Mouse (Mus musculus) cerebellum, postnatal 25 days (tissue): ENCODE measurements around the gene Pcdh9.
A peak's percentile ranks its signal among the peaks of the same experiment; 100 is the strongest.

Experiments used
- DNase-seq, 2 experiments: peaks; one replicate each; pipeline ENCODE4 v3.0.0; 2021; ENCODE audit warnings: mixed read lengths in 2 of 2

Gene Pcdh9

DNA sequence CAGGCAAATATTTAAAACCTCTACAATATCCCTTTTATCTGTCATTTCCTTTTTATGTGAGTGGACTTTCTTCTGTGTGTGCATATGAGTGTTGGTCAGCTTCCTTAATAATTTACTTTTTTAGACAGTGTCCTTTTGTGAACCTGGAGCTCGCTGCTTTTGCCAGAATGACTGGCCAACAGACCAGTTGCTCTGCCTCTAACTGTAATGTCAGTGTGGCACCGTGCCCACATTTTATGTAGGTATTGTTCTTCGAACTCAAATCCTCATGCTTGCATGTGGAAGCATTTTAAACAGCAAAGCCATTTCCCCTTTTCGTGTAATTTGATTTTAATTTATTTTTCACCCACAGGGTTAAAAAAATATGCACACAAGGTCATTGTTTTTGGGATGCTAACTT is 748.4 kb downstream of the Pcdh9 start:
- peak; percentile 20 to 69 for DNase-seq

DNA sequence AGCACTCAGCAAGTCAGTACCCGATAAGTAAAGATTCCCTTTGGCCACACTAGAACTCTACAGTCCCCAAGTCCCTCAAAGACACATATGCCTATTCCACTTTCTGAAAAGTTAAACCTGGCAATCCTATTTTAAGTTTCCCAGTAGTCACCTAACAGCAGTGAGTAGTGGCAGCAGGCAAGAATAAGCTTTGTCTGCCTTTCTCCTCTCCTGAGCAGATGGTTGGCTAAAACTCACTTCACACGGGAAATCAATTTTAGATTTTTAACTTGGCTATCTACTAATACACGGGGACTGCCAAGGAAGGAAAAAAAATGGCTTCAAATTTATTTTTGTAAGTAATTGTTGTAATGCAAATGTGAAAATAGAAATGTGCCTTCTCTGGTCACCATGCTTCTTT is 763.5 kb downstream of the Pcdh9 start:
- DNase-seq, result no peak

DNA sequence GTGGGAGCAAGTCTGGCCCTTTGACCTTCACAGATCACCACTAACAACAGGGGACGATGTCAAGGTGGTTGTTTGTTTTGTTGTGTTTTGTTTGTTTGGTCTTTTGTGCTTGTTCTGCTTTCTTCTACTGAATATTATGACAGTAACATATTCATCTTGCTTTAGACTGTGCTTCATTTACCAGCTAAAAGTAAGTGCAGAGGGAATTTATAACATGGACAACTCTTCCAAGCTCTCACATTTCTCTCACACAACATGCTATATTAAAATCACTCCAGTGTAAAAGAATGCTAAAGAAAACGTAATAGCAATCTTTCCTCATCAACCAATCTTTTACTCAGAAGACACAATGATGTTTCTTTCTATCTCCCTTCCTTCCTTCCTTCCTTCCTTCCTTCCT is 787.7 kb downstream of the Pcdh9 start:
- no peak for DNase-seq

DNA sequence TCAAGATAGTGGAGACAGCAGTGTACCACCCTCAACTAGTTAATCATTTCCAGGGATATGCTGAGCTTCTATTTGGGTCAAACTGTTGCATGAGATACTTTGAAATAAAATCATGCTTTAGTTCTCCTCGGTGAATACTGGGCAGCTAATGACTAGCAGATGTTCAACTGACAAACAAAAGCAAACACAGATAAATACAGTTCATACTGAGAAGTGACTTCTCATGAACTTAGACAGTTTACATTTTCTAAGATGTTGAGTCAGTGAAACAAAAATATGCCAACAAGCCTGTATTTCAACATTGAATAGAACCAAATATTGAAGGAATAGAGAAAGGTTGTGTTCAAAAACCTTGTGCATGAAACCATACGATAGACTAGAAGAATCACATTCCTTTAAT is 795.4 kb downstream of the Pcdh9 start:
- DNase-seq, result no peak

DNA sequence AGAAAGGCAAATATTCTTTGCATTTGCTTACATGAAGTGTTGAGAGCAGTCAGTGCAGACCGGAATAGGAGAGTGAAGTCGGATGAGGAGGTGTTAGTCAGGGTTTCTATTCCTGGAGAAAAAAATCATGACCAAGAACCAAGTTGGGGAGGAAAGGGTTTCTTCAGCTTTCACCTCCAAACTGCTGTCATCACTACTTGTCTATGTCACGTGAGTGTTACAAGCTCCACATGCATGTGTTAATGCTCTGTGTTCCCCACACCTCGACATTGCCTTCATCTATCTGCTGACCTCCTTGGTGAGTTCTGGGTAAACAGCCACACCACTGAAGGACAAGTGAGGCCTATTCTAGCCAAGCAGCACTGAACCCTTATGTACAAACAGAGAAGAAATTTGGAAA is 797.7 kb downstream of the Pcdh9 start:
- DNase-seq, result no peak

DNA sequence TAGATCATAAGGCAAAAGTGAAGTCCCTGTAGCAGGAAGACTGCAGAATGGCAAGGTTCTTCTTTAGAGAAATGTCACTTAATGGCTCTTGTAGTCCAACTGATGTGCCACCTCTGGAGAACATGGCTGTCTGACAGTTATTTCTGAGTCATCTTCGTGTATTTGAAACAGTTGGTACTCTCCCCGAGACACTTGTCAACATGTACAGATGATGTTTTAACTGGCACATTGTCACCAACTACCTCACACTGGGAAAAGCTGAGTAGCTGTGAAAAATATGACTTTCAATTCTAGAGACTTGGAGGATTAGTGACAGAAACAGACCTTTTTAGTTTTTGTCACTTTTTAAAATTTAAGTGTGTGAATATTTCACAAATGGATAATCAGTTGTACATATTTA is 804.8 kb downstream of the Pcdh9 start:
- DNase-seq, result no peak

DNA sequence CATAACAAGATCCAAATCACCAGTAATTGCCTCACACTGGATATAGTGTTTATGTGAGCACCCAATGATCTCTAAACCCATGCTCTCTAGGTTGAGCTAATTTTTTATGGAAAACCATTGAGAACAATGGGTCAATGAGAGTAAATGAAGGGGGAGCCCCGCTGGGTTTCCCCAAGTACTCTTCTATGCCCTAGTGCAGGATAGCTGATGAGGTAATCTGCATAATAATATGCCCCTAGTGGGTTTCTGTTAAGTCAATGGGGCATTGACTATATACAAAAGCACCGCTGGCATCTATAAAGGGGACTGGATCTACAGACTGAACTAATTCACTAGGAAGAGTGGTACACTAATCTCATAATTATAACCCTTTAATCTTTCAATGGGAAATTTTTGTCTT is 807.3 kb downstream of the Pcdh9 start:
- DNase-seq, result no peak

DNA sequence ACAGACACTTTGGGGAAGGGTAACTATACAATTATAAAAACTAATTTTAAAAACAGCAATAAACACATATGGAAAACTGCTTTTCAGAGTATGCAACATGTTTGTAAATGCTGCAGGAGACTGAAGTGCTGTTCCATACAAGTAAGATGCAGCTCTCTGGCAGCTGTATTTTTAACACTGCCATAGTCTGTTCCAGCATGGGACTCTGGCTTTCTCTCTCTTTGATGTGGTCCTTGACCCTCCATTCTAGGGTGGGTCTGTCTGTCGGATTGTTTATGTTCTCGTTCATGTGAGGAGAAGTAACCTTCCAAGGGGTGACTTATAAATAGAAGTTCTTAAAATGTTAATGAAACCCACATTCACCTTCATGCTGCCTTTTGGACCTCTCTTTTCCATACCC is 809.6 kb downstream of the Pcdh9 start:
- no peak for DNase-seq

DNA sequence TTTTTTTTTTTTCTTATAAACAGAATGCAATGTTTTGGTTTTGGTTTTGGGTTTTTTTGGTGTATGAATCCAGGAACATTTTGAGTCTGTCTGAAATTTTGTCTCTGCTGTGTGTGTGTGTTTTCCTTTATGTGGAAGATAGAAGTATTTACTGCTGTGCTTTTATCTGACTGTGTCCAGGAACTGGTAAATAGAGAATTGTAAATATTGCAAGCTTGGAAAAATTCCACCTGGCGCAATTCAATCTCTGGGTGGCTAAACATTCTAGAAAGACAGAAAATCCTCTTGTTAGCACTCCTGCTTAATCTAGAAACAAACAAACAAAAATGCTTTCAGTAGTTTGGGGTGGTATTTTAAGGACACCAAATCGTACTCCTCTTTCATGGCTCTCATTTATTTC is 814.7 kb downstream of the Pcdh9 start:
- DNase-seq, result no peak

DNA sequence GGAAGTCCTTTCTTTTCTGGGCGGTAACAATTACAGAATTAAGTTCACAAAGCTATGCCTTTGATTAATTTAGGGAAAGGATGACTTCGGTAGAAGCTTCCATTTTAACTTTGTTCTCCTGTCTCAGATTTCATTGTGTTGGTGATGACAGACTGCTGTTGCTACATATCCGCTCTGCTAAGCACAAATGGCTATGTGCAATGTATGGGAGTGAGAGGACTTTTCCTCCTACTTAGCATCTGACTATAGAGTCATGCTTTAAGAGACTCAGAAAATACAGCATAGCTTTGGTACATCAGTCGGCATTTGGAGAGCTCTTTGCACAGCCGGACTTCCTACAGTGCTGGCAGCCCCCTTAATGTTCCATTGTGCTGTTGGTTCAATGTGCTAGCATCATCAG is 818.1 kb downstream of the Pcdh9 start:
- DNase-seq, result no peak

DNA sequence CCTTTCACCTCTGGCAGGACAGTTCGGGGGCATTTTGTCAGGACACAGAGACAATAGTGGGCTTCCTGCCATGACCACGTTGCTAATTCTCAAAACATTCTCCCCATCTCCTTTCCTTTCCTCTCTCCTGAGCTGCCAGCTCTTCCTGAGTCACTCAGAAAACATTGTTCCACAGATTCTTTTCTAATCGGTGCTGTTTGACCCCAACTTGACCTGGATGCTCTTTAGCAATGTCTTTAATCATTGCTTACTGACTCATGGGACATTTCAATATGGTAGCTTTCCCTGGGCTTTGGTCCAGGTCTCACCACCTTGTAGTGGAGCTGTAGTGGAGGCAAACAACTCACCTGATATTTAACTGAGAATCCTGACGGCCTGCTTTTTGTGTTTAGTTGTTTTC is 820.3 kb downstream of the Pcdh9 start:
- DNase-seq, result no peak

DNA sequence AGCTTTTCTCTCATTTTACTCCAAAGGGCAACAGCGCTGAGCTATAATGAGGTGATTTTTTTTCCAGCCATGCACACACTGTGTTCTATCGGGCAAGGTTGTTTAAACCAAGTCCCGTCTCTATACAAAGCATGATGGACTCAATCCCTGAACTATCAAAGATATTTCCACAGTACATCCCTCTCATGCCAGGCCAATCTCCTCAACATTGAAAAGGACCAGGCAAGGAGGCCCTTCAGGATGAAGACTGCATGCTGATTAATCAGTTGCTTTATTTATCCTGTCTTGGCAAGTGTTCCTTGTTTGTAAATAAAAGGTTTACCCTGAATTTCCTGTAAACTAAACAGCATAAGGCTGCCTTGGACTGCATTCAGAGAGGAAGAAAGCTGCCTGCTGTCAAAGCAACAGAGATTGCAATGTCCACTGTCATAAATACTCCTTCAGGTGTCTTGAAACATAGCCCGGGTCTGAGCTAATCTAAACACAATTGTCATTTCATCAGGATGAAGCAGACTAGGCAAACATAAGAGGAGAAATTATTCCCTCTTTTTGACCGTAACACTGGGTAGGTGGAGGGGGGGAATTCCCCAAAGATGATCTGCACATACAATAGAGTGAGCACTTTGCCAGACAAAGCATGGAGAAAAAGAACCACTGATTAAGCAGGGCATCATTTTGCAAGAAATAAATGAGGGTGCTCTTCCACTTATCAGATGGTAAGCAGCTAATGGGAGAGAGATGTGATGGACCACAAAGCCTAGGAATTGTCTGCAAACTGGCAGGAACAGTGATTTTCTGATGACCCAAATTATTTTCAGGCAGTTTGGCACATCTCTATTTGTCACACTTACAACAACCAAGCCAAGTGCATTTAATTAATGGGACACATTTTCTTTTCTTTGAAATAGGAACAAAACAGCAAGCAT is 822.8 kb downstream of the Pcdh9 start:
- peak; percentile 57 to 58 for DNase-seq

DNA sequence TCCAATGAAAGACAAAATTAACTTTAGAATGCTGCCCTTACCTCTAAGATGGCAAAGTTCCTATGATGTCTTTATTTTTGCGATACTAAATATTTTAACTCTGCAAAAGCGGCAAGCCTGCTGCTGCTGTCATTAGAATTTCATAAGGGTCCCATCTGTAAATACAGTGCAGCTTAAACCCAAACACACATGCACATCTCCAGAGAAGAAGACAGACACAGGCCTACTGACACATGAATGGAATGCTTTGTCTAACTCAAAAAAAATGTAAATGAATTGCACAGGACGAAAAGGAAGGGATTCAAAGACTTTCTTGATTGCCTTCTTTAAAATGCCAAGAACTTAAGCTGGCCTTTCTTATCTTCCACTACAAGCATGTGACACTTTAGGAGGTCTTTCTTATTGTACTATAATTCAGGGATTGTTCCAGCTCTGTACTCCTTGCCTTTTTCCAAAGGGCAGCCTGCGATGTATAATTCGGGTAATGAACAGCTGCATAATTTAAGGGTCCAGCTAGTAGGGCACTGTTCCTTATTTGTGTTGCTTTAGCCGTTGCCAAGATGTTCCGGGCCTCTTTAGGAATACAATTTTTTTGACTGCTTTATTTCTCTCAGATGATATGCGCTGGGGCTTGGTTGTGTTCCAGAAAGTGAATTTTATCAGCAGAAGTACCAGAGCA is 823.6 kb downstream of the Pcdh9 start:
- DNase-seq, result no peak

DNA sequence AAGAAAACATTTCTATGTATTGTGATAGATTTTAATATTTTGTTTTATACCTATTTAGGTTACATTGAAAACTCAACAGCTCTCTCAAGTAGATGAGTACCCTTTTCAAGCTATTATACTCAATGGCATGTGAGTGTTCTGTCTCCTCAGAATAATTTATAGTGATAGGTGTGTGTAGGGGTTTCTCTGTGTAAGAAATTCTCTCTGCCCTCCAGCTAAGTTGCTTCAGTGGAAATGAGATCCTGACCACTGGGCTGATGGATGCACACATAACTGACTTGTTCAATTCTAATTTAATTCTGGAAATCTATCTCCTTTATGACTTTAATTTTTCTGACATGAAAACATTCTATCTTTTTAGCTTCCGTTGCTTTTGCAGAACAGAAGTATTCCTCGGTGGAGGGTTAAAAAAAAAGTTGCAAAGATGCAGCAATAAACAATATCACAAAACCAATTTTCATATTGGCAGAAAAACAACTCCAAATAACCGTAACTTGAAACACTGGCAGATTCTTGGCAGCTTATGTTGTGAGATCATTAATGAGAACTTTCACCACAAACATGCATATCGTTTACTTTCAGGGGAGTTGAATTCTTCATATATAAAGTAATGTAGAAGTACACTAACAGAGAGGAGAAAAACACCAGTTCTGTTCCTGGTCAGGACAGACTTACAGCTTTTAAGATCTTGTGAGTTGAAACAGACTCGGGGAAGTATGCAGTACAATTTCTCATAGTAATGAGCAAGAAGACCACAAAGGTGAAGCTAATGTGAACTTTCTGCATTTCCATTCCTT is 828.5 kb downstream of the Pcdh9 start:
- no peak for DNase-seq

DNA sequence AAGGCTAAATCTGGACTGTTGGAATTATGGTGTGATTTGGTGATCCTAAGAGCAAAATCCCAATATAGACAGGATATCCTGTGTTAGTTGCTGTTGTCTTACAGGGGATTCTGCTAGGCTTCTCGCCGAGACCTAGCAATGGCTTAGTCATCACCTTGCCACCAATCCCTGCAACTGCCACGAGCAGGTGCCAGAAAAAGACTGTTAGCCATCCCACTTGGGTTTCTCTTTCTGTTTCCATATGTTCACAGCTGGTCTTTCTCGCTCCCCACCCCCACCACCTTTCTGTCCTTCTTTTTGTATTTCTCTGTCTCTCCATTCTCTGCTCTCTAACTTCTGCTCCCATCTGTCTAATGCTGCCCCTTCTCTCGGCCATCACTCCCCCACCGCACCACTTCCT is 831.7 kb downstream of the Pcdh9 start:
- DNase-seq, result no peak

DNA sequence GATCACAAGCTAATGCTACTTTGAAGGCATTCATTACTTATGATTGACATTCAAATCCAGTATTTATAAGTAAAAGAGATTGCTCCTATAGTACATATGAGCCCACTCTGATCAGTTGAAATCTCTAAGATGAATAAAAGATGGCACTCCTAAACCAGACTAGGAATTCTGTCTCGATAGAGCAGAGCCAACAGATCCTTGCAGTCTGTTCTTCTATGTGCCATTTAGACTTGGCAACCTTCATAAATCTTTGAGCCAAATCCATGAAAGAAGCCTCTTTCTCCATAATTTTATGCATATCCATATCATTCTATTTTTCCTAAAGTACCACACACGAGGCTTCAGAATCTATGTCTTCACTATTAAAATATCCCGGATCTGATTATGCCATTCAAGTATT is 834.5 kb downstream of the Pcdh9 start:
- no peak for DNase-seq

DNA sequence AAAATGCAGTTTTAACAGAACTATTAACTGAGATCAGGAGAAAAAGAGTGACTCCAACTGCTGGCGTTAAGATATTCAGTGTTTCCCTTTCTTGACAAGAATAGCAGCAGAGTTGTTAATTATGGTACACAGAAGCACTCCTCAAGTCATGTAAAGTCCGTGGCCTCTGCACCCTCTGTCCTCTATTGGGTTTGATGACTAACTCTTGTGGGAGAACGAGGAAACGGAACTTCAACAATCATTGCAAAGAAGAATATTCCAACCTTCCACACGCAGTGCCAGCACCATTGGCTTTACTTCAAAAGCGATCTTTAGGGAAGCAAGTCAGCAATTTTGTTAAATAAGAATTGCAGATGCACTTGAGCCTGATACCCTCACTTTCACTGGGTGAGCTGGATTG is 849.9 kb downstream of the Pcdh9 start:
- peak in 1 of 2 experiments; percentile 12 for DNase-seq

DNA sequence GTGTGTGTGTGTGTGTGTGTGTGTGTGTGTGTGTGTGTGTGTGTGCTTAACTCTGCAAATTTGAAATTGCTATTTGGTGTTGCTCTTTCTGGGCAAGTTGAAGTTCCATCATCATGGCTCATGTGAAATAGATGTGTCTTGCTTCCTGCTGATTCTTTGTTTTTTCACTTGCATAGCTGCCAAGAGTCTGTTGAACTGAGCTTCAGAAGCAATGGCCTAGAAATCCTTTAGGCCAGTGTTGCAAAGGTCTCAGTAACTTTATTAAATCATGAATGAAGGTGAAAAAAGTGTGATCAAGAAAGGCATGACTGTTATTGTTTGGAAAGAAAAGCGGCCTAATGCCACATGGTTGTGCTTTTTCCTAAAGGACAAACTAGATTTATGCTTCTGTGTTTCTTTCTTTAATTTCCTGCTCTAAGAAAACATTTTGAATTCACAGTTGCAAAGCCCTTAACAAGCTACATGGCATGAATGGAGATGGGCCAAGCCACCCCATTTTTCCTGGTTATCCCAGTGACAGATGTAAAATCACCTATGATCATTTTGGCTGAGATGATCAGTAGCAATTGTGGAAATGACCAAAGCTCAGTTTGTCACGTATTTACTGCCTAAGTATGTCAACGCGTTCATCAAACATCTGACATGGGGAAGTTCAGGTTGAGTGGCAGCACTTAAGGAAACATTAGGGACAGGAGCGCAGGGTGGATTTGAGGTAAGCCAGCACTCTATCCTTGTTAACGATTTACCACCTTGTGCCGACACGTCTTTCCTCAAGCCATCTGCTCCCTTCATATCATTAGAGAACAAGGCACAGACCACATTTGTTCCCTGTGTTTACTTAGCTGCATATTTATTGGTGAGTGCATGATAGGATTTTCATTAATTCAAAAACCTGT is 850.9 kb downstream of the Pcdh9 start:
- DNase-seq, result peak; percentile 42 to 45

DNA sequence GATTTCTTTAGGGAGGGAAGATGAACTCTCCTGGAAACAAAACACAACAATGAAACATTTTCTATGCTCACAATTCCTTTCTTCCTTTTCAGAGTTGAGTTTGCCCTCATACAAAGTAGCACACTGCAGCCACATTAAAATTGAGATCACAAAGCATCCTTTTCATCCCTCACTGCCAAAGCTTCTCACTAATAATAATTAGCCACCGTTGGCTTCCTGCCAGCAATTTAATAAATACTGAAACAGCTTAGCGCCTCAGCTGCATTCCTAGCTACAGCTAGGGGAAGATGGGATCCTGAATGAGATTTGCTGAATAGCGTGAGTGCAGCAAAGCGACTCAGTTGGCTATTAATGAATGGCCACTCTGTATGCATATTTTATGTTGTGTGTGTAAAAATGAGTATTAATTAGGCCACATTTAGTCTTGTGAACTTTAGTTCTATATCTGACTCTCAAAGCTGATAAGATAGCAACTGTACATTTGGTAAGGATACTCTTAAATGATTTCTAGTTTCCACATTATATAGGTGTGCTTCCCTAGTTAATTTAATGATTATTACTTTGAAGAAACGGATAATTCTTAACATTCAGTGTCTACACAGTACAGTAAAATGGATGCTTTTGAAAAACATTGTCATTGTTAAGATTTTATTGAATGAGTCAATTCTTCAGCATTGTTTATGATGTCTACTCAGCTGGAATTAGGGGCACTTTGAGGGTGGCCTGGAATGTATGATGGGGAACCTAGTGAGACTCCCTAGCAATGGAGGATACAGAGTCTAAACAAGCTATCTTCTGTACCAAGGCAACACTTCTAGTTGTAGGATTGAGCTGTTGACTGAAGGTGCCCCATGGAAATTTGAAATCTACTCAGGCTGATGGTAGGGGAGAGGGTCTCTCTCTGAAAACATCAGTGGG is 881.1 kb downstream of the Pcdh9 start:
- peak in 1 of 2 experiments; percentile 22 for DNase-seq
